Mouse (Mus musculus) adrenal gland, postnatal 36 days (tissue): ENCODE results near the gene Bsg. TPM values are rescaled to one million over a fixed set of nuclear protein-coding genes. Genes with fewer than 3 reads are reported as not detected.
A peak's percentile ranks its signal among the peaks of the same experiment; 100 is the strongest.
"Not testable (repeated sequence)": the region's sequence is repeated elsewhere in the genome, so short reads cannot be mapped to it uniquely, and the experiment has no call there.

ENCODE experiments used
- DNase-seq, 2 experiments: peaks; one replicate each; pipeline ENCODE4 v3.0.0; 2021; ENCODE audit warnings: mixed read lengths in 1 of 2
- total RNA-seq, 2 experiments: library from RNA; stranded (reverse); gene quantifications; 2 replicates each; pipeline ENCODE4 v1.2.3; 2021

The Bsg gene
- total RNA-seq, 2 experiments from 2014 or later: 558 to 568 TPM

DNA sequence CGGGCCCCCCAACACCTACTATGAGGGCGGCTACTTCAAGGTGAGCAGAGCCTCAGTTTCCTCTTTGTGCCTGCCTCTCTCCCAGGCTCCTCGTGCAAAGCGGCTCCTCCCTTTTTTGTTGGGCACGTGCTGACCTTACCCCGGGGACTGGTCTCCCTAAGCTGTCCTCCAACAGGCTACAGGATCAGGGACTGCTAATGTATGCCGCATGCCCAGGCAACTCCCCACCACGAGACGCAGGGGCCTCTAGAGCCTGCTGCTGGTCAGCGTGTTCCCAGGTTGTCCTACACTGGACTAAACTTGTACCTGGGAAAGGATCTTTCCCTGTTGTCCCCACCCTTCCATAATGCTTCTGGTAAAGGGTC, 21.8 kb upstream of the Bsg start:
- DNase-seq: peak in 1 of 2 experiments; percentile 32

DNA sequence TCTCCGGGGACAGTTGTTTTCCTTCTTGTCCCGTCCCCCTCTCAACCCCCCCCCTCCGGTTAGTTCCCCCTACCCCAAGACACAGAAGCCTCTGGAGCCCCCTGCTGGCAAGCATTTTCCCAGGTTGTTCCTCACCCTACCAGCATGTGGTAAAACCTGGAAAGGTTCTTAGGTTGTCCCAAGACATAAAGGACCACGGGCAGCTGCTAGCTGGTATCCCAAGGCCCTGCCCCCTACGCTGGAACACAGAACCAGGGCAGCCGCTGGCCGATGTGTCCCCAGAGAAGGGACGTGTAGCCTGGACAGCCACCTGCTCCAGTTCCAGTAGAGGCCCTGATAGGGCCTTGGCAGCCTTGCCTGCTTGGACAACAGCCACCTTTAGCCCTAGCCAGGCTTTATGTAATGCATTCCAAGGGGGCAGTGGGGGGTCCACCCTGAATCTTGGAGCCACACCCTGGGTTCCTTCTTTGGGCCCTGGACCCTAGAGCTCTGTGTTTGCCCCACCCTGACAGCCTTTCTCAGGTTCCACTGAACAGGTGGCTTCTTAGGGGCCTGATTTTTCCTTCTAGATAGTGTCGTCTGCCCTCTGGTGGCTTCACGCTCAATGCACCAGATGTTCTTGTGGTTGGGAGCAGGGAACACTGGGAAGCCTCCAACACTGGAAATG, 21.2 kb upstream of the Bsg start:
- DNase-seq: peak; percentile 62 to 78

DNA sequence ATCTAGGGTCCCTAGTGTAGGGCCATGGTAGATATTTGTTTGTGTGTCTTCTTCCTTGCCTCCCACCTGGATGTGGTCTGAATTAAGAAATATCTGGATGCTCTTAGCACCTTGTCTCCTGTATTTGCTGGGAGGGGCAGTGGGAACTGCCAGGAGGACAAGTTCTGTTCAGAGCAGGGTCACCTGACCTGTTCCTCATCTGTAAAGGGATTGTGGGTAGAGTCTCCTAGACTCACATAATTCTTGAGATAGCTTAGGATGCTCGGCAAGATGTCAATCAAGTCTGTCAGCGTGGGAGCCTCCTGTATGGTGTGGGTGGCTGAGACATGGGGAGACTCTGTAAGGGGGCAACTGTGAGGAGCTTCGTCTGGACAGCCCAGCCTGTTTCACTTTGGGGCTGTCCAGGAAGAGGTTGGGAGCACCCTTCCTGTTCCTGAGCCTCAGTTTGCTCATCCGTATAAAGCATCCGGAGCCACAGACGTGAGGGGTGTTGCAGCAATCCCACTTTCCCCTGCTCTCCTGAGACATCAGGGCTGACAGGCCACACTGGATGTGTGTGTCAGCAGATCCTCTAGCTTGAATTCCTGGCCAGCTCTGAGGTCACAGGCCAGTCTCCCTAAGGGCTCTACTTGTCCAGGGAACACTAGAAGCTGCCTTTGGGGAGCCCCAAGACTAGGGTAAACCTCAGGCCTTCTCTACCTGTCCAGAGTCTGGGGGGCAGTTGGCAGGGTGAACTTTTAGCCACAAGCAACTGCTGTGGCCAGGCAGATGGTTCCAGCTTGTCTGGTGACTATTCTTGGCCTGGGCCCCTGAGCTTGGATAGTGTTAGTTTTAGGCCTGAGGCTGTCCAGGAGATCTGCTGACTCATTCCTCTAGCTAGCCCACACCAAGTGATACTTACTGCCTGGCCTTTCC, 20.3 kb upstream of the Bsg start:
- no peak for DNase-seq

DNA sequence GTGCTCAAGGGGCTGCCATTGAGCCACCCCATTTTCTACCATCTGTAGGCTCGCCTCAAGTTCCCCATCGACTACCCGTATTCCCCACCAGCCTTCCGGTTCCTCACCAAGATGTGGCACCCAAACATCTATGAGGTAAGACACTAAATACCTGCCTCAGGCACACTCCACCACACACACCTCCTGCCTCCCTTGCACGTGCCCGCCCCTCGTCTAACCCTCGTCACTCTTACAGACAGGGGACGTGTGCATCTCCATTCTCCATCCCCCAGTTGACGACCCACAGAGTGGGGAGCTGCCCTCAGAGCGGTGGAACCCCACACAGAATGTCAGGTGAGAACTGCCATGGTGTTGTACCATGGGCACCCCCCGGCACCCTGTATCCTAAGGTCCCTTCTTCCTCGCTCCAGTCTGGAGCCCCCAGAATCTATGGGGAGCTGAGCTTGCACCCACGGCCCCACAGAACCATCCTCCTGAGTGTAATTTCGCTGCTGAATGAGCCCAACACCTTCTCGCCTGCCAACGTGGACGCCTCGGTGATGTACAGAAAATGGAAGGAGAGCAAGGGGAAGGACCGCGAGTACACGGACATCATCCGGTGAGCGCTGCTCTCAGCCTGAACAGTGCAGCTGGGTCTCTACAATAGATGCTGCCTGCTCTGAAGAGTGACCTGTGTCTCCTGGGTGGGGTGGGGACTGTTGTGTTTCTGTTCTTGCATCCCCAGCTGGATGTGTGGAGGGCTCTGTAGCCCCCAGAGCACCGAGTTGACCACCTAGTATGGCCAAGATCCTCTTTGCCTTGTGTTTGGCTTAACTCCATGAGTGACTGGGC, 19.3 kb upstream of the Bsg start:
- DNase-seq: no peak

DNA sequence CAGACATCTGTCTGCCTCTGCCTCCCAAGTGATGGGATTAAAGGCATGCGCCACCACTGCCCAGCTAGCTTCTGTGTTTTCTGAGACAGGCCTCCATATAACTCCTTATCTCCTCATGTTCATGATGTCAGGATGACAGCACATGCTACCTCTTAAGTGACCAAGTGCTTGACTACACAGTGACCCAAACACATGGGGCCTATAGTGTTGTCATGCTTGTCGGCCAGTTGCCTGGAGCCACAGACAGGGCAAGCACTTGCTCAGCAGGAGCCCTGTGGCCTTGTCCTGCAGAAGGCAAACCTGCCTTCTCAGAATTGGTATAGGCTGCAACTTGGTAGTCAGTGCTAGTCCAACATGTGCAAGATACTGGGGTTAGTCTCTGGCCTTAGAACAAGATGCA, 18.1 kb upstream of the Bsg start:
- no peak for DNase-seq

DNA sequence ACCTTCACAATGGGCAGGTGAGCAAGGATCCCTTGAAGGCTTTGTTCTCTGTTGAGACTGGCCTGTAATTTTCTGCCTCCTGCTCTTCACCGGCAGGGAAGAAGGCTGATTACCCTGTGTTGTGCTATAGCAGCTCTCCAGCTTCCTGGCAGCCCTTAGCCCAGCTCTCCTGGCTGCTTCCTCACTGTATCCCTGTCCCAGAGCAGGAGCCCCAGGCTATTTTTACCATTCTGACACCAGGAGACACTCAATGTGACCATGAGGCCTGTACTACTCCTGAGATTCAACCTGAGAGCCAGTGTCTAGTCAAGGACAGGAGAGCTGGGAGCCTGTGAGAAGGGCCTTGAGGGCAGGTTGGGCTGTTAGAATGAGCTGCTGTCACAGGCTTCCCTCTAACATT, 17.6 kb upstream of the Bsg start:
- no peak for DNase-seq

DNA sequence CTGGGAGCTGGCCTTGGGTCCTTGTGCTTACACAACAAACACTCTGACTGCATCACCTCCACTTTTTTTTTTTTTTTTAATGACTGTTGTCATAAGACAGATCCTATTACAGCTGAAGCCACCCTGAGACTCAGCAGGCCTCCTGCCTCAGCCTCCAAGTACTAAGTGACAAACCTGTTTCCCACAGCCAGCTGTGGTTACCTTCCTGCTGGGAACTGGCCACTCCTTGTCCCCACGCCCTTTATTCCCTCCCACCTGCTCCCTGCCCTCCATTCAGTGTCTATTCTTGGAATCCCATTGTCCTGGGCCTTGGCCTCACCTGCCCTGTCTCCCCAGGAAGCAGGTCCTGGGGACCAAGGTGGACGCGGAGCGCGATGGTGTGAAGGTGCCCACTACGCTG, 16.8 kb upstream of the Bsg start:
- no peak for DNase-seq

DNA sequence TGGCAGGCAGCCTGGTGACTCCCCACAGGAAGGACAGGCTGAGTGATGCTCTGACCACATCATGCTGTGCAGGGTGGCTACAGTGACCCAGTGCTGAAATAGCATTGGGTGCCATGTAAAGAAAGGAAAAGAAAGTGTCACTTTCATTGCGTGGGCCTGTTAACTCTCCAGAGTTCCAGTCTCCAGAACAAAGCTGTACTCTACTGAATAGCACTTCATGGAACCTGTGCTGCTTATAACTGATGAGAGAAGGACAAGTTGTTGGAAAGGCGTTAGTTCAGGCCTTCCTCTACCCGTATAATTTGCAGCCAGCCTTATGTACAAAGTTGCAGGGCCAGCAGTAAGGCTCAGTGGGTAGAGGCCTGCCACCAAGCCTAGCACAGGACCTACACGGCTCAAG, 15.6 kb upstream of the Bsg start, which contains the start of gene Gzmm:
TSS of gene Gzmm (plus strand) at position 301 of the 400 bp plus-strand sequence.
- no peak for DNase-seq

DNA sequence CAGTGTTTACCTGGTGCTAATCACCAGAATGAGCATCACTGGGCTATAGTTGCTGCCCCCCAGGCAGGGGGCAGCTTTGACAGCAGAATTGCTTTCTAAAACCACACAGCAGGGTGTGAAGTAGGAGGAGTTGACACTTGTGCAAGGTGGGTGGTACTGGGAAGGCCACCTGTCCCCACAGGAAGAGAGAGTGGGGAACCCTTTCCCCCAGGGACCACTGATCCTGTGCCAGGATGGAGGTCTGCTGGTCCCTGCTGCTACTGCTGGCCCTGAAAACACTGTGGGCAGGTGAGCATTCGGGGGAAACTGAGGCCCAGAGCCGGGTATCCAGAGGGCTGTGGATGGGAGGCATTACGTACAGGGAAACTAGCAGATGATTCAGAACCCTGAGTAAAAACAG, 15.1 kb upstream of the Bsg start:
- DNase-seq: no peak

DNA sequence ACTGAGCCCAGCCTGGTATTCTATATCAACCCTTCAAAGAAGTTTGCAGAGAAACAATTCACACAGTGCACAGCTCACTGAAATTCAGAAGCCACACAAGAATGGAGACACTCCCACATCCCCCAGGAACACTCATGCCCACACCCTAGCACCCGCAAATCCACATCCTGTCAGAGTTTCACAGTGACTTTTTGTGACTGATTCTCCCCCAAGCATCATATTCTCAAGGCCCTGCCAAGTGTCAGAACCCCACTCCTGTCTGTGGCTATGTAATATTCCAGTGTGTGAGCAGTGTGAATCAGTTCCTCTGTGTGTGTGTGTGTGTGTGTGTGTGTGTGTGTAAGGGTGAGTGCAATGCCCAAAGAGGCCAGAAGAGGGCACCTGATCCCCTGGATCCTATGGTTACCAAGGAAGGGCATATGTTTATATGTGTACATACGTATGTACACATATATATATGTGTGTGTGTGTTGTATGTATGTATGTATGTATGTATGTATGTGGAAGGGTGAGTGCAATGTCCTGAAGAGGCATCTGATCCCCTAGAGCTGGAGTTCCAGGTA, 12.2 kb upstream of the Bsg start:
- no peak for DNase-seq

DNA sequence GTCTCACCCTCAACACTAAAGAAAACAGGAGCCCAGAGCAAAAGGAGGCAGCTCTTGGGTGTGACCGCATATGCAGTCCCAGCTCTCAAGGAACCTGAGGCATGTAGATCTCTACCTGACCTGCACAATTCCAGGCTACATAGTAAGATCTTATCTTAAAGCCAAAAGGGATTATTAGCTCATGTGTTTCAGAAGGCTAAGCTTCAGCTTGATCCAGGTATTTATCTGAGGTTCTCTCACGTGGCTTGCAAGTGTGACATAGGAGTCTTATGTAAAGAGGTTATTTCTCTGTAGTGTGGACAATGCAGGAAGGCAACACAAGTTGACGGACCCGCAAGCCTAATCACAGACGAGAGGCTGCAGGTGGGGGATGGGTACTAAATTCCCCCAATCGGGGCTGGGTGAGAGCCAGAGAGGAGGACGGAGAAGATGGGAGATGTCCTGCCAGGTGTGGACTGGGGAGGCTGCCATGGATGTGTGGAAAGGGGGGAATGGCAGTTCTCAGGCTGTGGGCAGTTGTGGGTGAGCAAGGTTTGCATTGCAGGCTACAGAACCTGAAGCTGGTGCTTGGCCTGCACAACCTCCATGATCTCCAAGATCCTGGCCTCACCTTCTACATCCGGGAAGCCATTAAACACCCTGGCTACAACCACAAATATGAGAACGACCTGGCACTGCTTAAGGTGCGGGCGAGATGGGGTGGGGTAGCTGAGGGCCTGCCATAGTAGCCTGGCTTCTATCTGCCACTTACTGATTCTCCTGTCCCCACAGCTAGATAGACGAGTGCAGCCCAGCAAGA, 10.5 kb upstream of the Bsg start:
- DNase-seq: no peak

DNA sequence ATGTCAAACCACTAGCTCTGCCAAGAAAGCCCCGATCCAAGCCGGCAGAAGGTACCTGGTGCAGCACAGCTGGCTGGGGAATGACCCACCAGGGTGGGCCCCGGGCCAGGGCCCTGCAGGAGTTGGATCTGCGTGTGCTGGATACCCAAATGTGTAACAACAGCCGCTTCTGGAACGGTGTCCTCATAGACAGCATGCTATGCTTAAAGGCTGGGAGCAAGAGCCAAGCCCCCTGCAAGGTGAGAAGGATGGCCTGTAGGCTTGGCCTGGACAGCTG, 10.0 kb upstream of the Bsg start:
- no peak for DNase-seq

DNA sequence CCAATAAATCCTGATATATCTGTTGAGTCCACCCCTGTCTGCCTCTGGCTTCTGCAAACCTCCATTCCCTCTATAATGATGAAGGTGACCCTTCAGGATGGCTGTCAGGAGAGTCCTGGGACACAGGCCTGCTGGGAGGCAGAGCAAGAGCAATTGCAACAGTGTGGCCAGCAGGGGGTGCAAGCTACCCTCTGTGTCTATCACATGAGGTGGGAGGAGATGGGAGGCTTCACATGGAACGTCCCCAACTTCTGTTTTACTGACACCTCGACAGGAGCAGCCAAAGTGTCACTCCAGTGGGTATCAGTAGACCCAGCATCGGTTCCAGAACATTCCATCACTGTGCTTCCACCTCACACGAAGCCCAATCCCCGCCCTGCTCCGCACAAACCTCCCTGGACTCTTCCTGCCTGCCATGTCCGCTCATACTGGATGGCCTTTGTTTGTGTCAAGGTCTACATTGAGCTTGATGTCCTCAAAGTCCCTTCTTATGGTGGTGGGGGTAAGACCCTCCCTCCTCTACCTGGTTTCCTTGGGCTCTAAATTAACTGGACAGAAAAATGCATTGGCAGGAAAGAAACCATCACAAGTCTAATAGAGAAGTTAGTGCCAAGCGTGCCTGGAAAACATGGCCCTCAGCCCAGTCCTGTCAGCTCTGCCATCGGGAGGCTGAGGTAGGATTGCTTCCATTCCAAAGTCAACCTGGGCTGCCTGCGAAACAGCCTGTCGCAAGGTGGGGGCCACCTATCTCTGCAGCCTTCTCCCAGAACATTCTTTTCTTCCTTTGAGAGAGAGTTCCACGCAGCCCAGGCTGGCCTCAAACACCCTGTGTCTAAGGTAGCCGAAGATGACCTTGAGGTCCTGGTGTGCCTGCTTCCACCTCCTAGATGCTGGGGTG, 8.8 kb upstream of the Bsg start:
- peak; percentile 82 to 91 for DNase-seq

DNA sequence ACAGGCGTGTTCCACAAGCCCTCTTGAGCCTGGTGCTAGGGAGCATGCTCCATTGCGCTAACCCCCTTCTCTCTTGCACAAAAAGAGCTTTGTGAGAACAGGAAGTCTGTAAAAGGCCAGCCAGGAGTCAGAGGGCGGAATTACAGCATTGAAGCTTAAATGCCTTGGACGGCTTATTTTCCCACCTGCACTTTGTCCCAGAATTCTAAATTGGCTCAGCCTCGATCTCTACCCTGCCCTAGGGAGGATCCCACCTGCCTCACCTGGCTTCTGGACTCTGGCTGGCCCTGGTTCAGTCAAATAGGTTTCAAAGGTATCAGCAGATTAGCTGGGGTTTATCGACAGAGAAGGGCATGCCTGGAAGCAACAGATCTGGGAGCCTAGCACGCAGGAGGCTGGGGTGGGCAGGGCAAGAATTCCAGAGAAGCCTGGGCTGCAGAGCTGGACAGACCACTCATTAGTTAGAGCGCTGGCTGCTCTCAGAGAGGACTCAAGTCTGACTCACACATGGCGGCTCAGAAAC, 8.1 kb upstream of the Bsg start:
- DNase-seq: no peak

DNA sequence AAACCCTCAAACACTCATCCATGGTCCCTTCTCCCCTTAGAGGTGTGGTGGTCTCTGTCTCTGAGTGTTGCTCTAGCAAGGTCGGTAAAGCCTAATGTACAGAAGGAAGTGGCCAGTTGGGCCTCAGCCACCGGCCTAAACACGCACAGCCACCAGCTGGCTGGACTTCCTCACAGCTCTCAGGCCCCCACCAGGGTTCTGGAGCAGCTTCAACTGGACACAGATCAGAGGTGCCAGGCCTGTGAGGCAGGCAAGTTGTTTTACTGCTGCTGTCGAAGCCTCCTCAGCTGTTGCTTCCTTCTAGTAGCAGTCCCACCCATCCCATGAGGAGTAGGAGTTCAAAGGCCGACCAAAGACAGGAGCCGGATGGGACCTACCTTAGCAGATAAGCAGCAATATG, 6.4 kb upstream of the Bsg start:
- DNase-seq: no peak

DNA sequence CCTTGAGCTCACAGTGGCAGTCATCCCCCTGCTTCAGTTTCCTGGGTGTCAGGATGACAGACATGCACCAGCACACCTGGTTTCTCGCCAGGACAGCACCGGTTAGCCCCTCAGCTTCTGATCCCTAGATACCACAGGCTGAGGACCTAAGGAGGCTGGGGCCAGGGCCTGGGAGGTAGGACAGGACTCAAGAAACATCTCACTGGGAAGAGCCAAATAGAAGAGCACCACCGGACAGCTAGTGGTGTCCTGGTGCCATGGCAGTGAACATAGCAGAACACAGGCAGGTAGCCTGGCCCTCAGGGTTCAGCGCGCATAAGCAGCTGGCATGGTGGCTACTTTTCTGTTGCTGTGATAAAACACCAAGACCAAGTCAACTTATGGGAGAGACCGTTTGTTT, 5.8 kb upstream of the Bsg start:
- DNase-seq: no peak

DNA sequence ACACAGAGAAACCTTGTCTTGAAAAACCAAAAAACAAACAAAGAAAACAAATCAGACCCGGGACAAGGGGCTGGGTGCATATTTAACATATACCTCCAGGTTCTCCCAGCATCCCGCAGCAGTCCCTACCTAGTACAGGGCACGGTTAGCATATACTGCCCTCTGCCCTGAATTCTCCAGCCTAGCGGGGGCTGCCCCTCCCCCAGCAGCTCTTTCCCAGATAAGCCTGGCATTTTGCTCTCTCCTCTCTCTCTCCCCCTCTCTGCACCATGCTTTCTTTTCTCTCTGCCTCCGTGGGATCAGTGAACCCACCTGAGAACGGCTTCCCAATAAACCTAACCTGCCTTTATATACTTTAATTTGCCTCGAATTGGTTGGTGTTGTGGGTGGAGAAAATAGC, 3.6 kb upstream of the Bsg start:
- no peak for DNase-seq

DNA sequence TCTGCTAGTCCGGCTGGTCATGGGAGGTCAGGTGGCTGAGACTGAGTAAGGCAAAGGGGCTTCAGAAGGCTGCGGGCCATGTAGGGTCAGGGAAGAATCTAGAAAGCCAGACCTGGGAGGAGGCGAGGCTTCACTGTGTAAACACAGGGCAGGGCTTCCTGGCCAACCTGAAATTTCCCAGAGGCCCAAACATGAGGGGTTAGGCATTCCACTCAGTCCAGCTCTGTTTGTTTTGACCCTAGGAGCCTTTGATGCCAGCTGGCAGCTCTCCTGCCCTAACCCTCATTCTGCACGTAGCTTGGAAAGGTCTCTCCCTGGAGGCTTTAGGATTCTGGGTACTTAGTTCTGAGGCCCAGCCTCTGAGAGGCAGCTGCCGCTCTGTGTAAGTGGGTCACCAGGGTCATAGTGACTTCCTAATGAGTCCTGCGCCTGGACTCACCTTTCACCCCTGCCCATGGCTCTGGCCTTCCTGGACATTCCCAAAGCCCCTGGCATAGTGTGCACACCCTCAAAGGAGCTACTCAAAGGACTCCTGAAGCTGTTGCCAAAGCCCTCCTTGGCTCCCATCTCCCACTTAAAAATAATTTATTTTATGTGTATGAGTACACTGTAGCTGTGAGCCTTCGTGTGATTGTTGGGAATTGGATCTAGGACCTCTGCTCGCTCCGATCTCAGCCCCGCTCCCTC, 2.7 kb upstream of the Bsg start:
- DNase-seq: peak in 1 of 2 experiments; percentile 48

DNA sequence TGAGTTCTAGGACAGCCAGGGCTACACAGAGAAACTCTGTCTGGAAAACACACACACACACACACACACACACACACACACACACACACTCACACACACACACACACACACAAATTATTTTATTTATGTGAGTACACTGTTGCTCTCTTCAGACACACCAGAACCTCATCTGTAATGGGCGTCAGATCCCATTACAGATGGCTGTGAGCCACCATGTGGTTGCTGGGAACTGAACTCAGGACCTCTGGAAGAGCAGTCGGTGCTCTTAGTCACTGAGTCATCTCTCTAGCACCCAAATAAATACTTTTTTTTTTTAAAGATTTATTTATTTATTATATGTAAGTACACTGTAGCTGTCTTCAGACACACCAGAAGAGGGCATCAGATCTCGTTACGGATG, 1.3 kb upstream of the Bsg start:
- DNase-seq: not testable (repeated sequence)

DNA sequence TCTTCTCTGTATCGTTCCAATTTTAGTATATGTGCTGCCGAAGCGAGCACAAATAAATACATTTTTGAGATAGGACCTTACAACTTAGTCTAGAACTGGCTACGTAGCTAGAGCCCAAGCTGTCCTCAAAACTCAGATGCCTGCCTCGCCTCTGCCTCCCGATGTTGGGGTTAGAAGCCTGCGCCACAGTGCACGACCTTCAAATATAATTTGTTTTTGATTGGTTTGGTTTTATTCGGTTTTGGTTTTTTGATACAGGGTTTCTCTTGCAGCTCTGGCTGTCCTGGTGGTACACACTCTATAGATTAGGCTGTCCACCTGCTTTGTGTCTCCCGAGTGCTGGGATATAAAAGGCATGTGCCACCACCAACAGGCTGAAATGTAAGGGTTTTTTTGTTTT, 750 bp upstream of the Bsg start:
- DNase-seq: no peak
